Mouse (Mus musculus) bone marrow, adult 2 months (tissue): ENCODE results near the gene Tmem200a.

Source experiments
- CTCF ChIP-seq: fragments of 200-500 bp; IDR thresholded peaks from 2 replicates; pipeline ENCODE4 v1.5.1; 2011; ENCODE audit warnings: low read length, control low read depth; ENCODE audit not compliant: control insufficient read depth, insufficient read depth
- POLR2A ChIP-seq: fragments of 200-500 bp; IDR thresholded peaks from 2 replicates; pipeline ENCODE4 v1.6.1; 2011; ENCODE audit warnings: low read depth, mild to moderate bottlenecking, control low read depth, low read length, borderline replicate concordance; ENCODE audit not compliant: control insufficient read depth

- TF ChIP-seq CTCF = no peak
- no peak for TF ChIP-seq POLR2A
These were observed 73.4 kb downstream of the Tmem200a start for GRCm38 (mm10) chr10:26005471-26005870.
